Mouse (Mus musculus): ENCODE data around the gene Tmc7. TPM values are rescaled to one million over a fixed set of nuclear protein-coding genes. Genes with fewer than 3 reads are reported as not detected.

Tmc7 gene
- polyA plus RNA-seq, 1 experiment from 2014 or later = 6.9 TPM

GRCm38 (mm10) chr7:118611933-118612332 is 27.4 kb upstream of the Tmc7 start:
- H3K27me3 ChIP-seq (replicated peaks; ENCODE audit: control insufficient read depth, insufficient read depth, low read length) = no peaks in the 10 kb centered on the region
- peak; percentile 34 for DNase-seq (ENCODE audit: low spot score)
- WGBS = 27% methylated on average over 8 of the region's 8 CpGs

GRCm38 (mm10) chr7:118611185-118611749 is 26.7 kb upstream of the Tmc7 start:
- 86% methylated on average over 4 of the region's 4 CpGs for WGBS
- H3K27me3 ChIP-seq (replicated peaks; ENCODE audit: control insufficient read depth, insufficient read depth, low read length) = no peaks in the 10 kb centered on the region
- no peak for DNase-seq (ENCODE audit: low spot score)
- no peak overlapping the region for H3K4me2 ChIP-seq (ENCODE audit: low read length)
- no peak overlapping the region for H3K4me3 ChIP-seq (ENCODE audit: low read depth, low read length)
- H3K9ac ChIP-seq (ENCODE audit: low read length) = no peak overlapping the region
- ATAC-seq = no peak
- H3K4me1 ChIP-seq (ENCODE audit: control insufficient read depth, insufficient read depth, low read length) = 0 out of 2 replicates have a peak, but pooled peaks cover 2% of the 10 kb centered on the region
- no peaks in the 10 kb centered on the region for H3K36me3 ChIP-seq (ENCODE audit: control insufficient read depth, insufficient read depth, low read length)
- no peak overlapping the region for H3K27ac ChIP-seq (ENCODE audit: low read depth, low read length)
- no peaks in the 10 kb centered on the region for H3K9me3 ChIP-seq (replicated peaks; ENCODE audit: control insufficient read depth, low read length)

More at GRCm38 (mm10) chr7:118611933-118612332, 27.4 kb upstream of the Tmc7 start:
- H3K9me3 ChIP-seq (replicated peaks; ENCODE audit: control insufficient read depth, low read length) = no peaks in the 10 kb centered on the region
- H3K36me3 ChIP-seq (ENCODE audit: control insufficient read depth, insufficient read depth, low read length) = no peaks in the 10 kb centered on the region
- H3K27ac ChIP-seq (ENCODE audit: low read depth, low read length) = no peak overlapping the region
- 0 out of 2 replicates have a peak, but pooled peaks cover 2% of the 10 kb centered on the region for H3K4me1 ChIP-seq (ENCODE audit: control insufficient read depth, insufficient read depth, low read length)
- no peak overlapping the region for H3K4me3 ChIP-seq (ENCODE audit: low read depth, low read length)
- no peak overlapping the region for H3K4me2 ChIP-seq (ENCODE audit: low read length)
- H3K9ac ChIP-seq (ENCODE audit: low read length) = no peak overlapping the region
- ATAC-seq = no peak

- no peaks in the 10 kb centered on the region for H3K9me3 ChIP-seq (replicated peaks; ENCODE audit: control insufficient read depth, low read length)
- H3K4me1 ChIP-seq (ENCODE audit: control insufficient read depth, insufficient read depth, low read length) = 0 out of 2 replicates have a peak, but pooled peaks cover 2% of the 10 kb centered on the region
- no peak overlapping the region for H3K4me2 ChIP-seq (ENCODE audit: low read length)
- DNase-seq (ENCODE audit: low spot score) (no peak), ATAC-seq (no peak)
- no peak overlapping the region for H3K4me3 ChIP-seq (ENCODE audit: low read depth, low read length)
- H3K27me3 ChIP-seq (replicated peaks; ENCODE audit: control insufficient read depth, insufficient read depth, low read length) = no peaks in the 10 kb centered on the region
- no peaks in the 10 kb centered on the region for H3K36me3 ChIP-seq (ENCODE audit: control insufficient read depth, insufficient read depth, low read length)
- no peak overlapping the region for H3K27ac ChIP-seq (ENCODE audit: low read depth, low read length)
- WGBS = 81% methylated on average over 13 of the region's 13 CpGs
- H3K9ac ChIP-seq (ENCODE audit: low read length) = no peak overlapping the region
Measured at GRCm38 (mm10) chr7:118610721-118611120, 26.2 kb upstream of the Tmc7 start.

GRCm38 (mm10) chr7:118609815-118610214 is 25.3 kb upstream of the Tmc7 start:
- no peak overlapping the region for H3K4me2 ChIP-seq (ENCODE audit: low read length)

GRCm38 (mm10) chr7:118604842-118605241 is 20.3 kb upstream of the Tmc7 start:
- H3K9ac ChIP-seq (ENCODE audit: low read length) = no peak overlapping the region
- H3K4me1 ChIP-seq (ENCODE audit: control insufficient read depth, insufficient read depth, low read length) = no peaks in the 10 kb centered on the region
- ATAC-seq (no peak), DNase-seq (ENCODE audit: low spot score) (no peak)
- H3K27me3 ChIP-seq (replicated peaks; ENCODE audit: control insufficient read depth, insufficient read depth, low read length) = no peaks in the 10 kb centered on the region
- H3K4me2 ChIP-seq (ENCODE audit: low read length) = no peak overlapping the region
- H3K27ac ChIP-seq (ENCODE audit: low read depth, low read length) = no peak overlapping the region
- no peaks in the 10 kb centered on the region for H3K36me3 ChIP-seq (ENCODE audit: control insufficient read depth, insufficient read depth, low read length)
- H3K9me3 ChIP-seq (replicated peaks; ENCODE audit: control insufficient read depth, low read length) = no peaks in the 10 kb centered on the region
- 84% methylated on average over 8 of the region's 8 CpGs for WGBS
- no peak overlapping the region for H3K4me3 ChIP-seq (ENCODE audit: low read depth, low read length)

More at GRCm38 (mm10) chr7:118609815-118610214, 25.3 kb upstream of the Tmc7 start:
- no peaks in the 10 kb centered on the region for H3K27me3 ChIP-seq (replicated peaks; ENCODE audit: control insufficient read depth, insufficient read depth, low read length)
- no peak for DNase-seq (ENCODE audit: low spot score)
- H3K4me3 ChIP-seq (ENCODE audit: low read depth, low read length) = no peak overlapping the region
- H3K9me3 ChIP-seq (replicated peaks; ENCODE audit: control insufficient read depth, low read length) = no peaks in the 10 kb centered on the region
- H3K4me1 ChIP-seq (ENCODE audit: control insufficient read depth, insufficient read depth, low read length) = 0 out of 2 replicates have a peak, but pooled peaks cover 2% of the 10 kb centered on the region
- no peaks in the 10 kb centered on the region for H3K36me3 ChIP-seq (ENCODE audit: control insufficient read depth, insufficient read depth, low read length)
- WGBS = 95% methylated on average over 7 of the region's 7 CpGs
- H3K27ac ChIP-seq (ENCODE audit: low read depth, low read length) = no peak overlapping the region
- no peak overlapping the region for H3K9ac ChIP-seq (ENCODE audit: low read length)
- no peak for ATAC-seq

GRCm38 (mm10) chr7:118599954-118600631 is 15.6 kb upstream of the Tmc7 start:
- 50% methylated on average over 12 of the region's 12 CpGs for WGBS
- no peak for DNase-seq (ENCODE audit: low spot score)
- Histone ChIP-seq H3K4me2 (ENCODE audit: low read length) (no peak overlapping the region), H3K4me1 (ENCODE audit: control insufficient read depth, insufficient read depth, low read length) (peaks cover 9% of the 10 kb centered on the region; the same call in 1 of the 2 replicates), H3K9ac (ENCODE audit: low read length) (no peak overlapping the region), H3K27me3 (replicated peaks; ENCODE audit: control insufficient read depth, insufficient read depth, low read length) (no peaks in the 10 kb centered on the region), H3K27ac (ENCODE audit: low read depth, low read length) (no peak overlapping the region), H3K36me3 (ENCODE audit: control insufficient read depth, insufficient read depth, low read length) (no peaks in the 10 kb centered on the region), H3K9me3 (replicated peaks; ENCODE audit: control insufficient read depth, low read length) (no peaks in the 10 kb centered on the region), H3K4me3 (ENCODE audit: low read depth, low read length) (no peak overlapping the region)
- no peak for ATAC-seq

- 9% methylated on average over 23 of the region's 23 CpGs for WGBS
- DNase-seq (ENCODE audit: low spot score) (peak; percentile 31), ATAC-seq (no peak)
- Histone ChIP-seq H3K27me3 (replicated peaks; ENCODE audit: control insufficient read depth, insufficient read depth, low read length) (no peaks in the 10 kb centered on the region), H3K4me1 (ENCODE audit: control insufficient read depth, insufficient read depth, low read length) (peaks cover 32% of the 10 kb centered on the region), H3K27ac (ENCODE audit: low read depth, low read length) (no peak within 1 kb of the TSS), H3K36me3 (ENCODE audit: control insufficient read depth, insufficient read depth, low read length) (no peaks in the 10 kb centered on the region), H3K4me3 (ENCODE audit: low read depth, low read length) (peak within 1 kb of the TSS; percentile 18; the same call in 1 of the 2 replicates), H3K9ac (ENCODE audit: low read length) (peak within 1 kb of the TSS; percentile 54), H3K4me2 (ENCODE audit: low read length) (peak within 1 kb of the TSS; percentile 50), H3K9me3 (replicated peaks; ENCODE audit: control insufficient read depth, low read length) (no peaks in the 10 kb centered on the region)
Measured at GRCm38 (mm10) chr7:118597201-118597600, 12.7 kb upstream of the Tmc7 start, which contains the start of gene Tmc5. Gene Tmc5, plus strand, starts transcription at chr7:118597297.

GRCm38 (mm10) chr7:118596271-118596670 is 11.7 kb upstream of the Tmc7 start:
- ATAC-seq (no peak), DNase-seq (ENCODE audit: low spot score) (no peak)
- Histone ChIP-seq H3K4me3 (ENCODE audit: low read depth, low read length) (no peak overlapping the region), H3K36me3 (ENCODE audit: control insufficient read depth, insufficient read depth, low read length) (no peaks in the 10 kb centered on the region), H3K4me2 (ENCODE audit: low read length) (no peak overlapping the region), H3K27me3 (replicated peaks; ENCODE audit: control insufficient read depth, insufficient read depth, low read length) (no peaks in the 10 kb centered on the region), H3K9ac (ENCODE audit: low read length) (no peak overlapping the region), H3K27ac (ENCODE audit: low read depth, low read length) (no peak overlapping the region), H3K4me1 (ENCODE audit: control insufficient read depth, insufficient read depth, low read length) (peaks cover 35% of the 10 kb centered on the region), H3K9me3 (replicated peaks; ENCODE audit: control insufficient read depth, low read length) (no peaks in the 10 kb centered on the region)
- WGBS = 84% methylated on average over 11 of the region's 11 CpGs

- Histone ChIP-seq H3K36me3 (ENCODE audit: control insufficient read depth, insufficient read depth, low read length) (no peaks in the 10 kb centered on the region), H3K27me3 (replicated peaks; ENCODE audit: control insufficient read depth, insufficient read depth, low read length) (no peaks in the 10 kb centered on the region), H3K4me1 (ENCODE audit: control insufficient read depth, insufficient read depth, low read length) (peaks cover 35% of the 10 kb centered on the region), H3K27ac (ENCODE audit: low read depth, low read length) (peak overlapping the region; percentile 92), H3K9ac (ENCODE audit: low read length) (no peak overlapping the region), H3K4me2 (ENCODE audit: low read length) (peak overlapping the region; percentile 38), H3K4me3 (ENCODE audit: low read depth, low read length) (no peak overlapping the region), H3K9me3 (replicated peaks; ENCODE audit: control insufficient read depth, low read length) (no peaks in the 10 kb centered on the region)
- ATAC-seq (peak; percentile 8; the same call in 1 of the 2 replicates), DNase-seq (ENCODE audit: low spot score) (peak; percentile 96)
- 1% methylated on average over 14 of the region's 14 CpGs for WGBS
Measured at GRCm38 (mm10) chr7:118595228-118595627, 10.7 kb upstream of the Tmc7 start.
